In the genomic region with DNA sequence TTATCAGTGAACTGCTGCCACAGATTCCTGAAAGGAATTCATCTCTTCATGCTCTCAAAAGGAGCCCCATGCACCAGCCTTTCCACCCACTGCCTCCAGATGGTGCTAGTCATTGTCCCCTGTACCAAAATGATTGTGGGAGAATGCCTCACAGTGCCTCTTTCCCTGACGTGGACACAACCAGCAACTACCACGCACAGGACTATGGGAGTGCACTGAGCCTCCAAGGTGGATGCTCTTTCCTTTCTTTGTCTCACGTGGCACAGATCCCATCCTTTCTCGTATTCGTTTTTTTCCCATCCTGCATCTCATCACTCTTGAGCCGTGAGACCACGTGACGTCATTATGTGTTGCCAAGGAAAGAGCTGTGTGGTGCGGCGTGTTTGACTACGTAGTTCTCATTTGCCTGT, we compare ENCODE assay signal across 8 mouse cellular contexts.
A peak's percentile ranks its signal among the peaks of the same experiment; 100 is the strongest.
DNase-seq lines count a peak whose midpoint lies in the region; ATAC-seq lines count a peak whose summit lies in the region.

No protein-coding gene starts in this region.

- WGBS in kidney, embryonic 15.5 days = 69% methylated on average over 11 of the region's 11 CpGs

- H3K36me3 ChIP-seq in kidney, embryonic 15.5 days = peaks cover 33% of the 10 kb centered on the region

- H3K9ac ChIP-seq in kidney, embryonic 15.5 days = no peak overlapping the region

- H3K27ac ChIP-seq in kidney, embryonic 15.5 days = no peak overlapping the region

- peak; percentile 52 for DNase-seq in urinary bladder, postnatal 14 days (ENCODE audit: low spot score)
- no peak for DNase-seq in urinary bladder, adult 2 months (ENCODE audit: low spot score)
- peak; percentile 46 to 49 for DNase-seq in lung, adult 18-20 months
- peak; percentile 84 for DNase-seq in right cerebral cortex, adult 18-20 months
- DNase-seq in natural killer cell, adult 2 months (ENCODE audit: low spot score in 2 of 2) = no peak

- ATAC-seq in common myeloid progenitor, adult 5-6 weeks (replicated peaks; ENCODE audit: low read depth, poor library complexity, severe bottlenecking) = peak; percentile 56; the same call in 1 of the 2 replicates
- 0 out of 2 replicates have a peak, but pooled peaks have one; percentile 42 for ATAC-seq in granulocyte monocyte progenitor cell, adult 5-6 weeks (replicated peaks; ENCODE audit: poor library complexity, severe bottlenecking)
- no peak for ATAC-seq in kidney, embryonic 15.5 days (replicated peaks; ENCODE audit: low FRiP score)

- no peaks in the 10 kb centered on the region for H3K4me1 ChIP-seq in kidney, embryonic 15.5 days

- H3K27me3 ChIP-seq in kidney, embryonic 15.5 days = no peaks in the 10 kb centered on the region

- H3K4me2 ChIP-seq in kidney, embryonic 15.5 days = 0 out of 2 replicates have a peak overlapping the region, but pooled peaks have one; percentile 3

- no peaks in the 10 kb centered on the region for H3K9me3 ChIP-seq in kidney, embryonic 15.5 days (replicated peaks)

- H3K4me3 ChIP-seq in kidney, embryonic 15.5 days (replicated peaks) = no peak overlapping the region

Comparison
In these comparisons a context has a peak if more than half of its experiments do, and no peak if none do; other contexts are left out.
1. DNase-seq: peak in urinary bladder, postnatal 14 days (single experiment), lung, adult 18-20 months (2 of 2) and right cerebral cortex, adult 18-20 months (single experiment); none in urinary bladder, adult 2 months (single experiment) and natural killer cell, adult 2 months (0 of 2).